8 mouse cellular contexts compared by ENCODE assay signal in the genomic region with DNA sequence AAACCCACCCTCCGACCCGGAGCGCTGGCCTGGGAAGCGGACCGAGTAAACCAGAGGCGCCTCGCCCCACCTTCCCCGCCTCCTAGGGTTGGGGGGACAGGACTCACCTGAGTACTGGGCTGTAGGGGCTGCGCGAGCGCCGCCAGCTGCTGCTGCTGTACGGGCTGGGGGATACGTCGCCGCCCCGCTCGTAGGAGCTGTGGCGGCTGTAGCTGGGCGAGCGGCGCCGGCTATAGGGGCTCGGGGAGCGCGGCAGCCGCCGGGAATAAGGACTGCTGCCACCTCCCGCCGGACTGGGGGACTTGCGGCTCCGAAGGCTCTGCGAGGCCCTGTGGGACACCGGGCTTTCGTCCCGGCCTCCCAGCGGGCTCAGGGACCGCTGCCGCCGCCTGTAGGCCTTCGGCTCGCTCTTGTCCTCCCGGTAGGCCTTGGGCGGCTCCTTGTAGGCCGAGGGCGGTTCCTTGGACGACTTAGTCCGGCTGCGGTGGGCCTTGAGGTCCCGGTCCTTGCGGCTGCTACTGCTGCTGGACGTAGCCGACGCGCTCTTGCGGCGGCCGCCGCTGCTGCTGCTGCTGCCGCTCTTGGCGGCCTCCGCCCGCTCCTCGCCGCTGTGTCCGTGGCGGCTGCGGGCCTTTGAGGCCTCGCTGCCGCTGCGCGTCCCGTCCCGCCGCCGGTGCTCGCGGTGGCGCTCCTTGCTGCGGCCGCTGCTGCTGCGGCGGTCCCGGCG. TPM values are rescaled to one million over a fixed set of nuclear protein-coding genes. Genes with fewer than 3 reads are reported as not detected.
DNase-seq lines count a peak whose midpoint lies in the region; ATAC-seq lines count a peak whose summit lies in the region.

No protein-coding gene starts in this region.

- peak; percentile 86 to 92 for DNase-seq in adrenal gland, adult (ENCODE audit: inconsistent age in 2 of 2, low spot score in 1 of 2)
- DNase-seq in embryo, embryonic 10.5 days (ENCODE audit: low spot score) = peak; percentile 81
- DNase-seq in gastrocnemius, postnatal 25 days = peak; percentile 79
- DNase-seq in left cerebral cortex, postnatal 25 days (ENCODE audit: low spot score in 2 of 2) = peak; percentile 51 to 66
- peak; percentile 69 for DNase-seq in mesoderm, embryonic 11.5 days (ENCODE audit: low read depth, low spot score)
- peak; percentile 77 for DNase-seq in right cerebral cortex, postnatal 25 days
- peak; percentile 71 to 72 for DNase-seq in urinary bladder, postnatal 36 days (ENCODE audit: low spot score in 2 of 2)

- 0 out of 2 replicates have a peak, but pooled peaks cover 2% of the 10 kb centered on the region for H3K4me1 ChIP-seq in intestine, embryonic 15.5 days (replicated peaks)

- peak; percentile 50 for ATAC-seq in intestine, embryonic 15.5 days

- no peaks in the 10 kb centered on the region for H3K9me3 ChIP-seq in intestine, embryonic 15.5 days

- H3K27ac ChIP-seq in intestine, embryonic 15.5 days = peak overlapping the region; percentile 99

- peak overlapping the region; percentile 83 for H3K4me3 ChIP-seq in intestine, embryonic 15.5 days (replicated peaks)

- H3K9ac ChIP-seq in intestine, embryonic 15.5 days = peak overlapping the region; percentile 98

- H3K27me3 ChIP-seq in intestine, embryonic 15.5 days (replicated peaks) = no peaks in the 10 kb centered on the region

- peak overlapping the region; percentile 69 for H3K4me2 ChIP-seq in intestine, embryonic 15.5 days (replicated peaks)

- WGBS in intestine, embryonic 15.5 days = under 1% methylated on average over 78 of the region's 85 CpGs

- no peaks in the 10 kb centered on the region for H3K36me3 ChIP-seq in intestine, embryonic 15.5 days

- intact Hi-C loops in left cerebral cortex, postnatal 25 days (cut with DNase I) = loop anchor here (1.0 to 2.0 kb wide), 3 partner anchors 31 to 109 kb away; a partner anchor contains a TSS

RNA-seq across cellular contexts. Expression of a gene that starts 1.4 kb away (rescaled TPM):
- total RNA-seq in gastrocnemius, postnatal 25 days (2021) = 10 to 100 TPM; 17.1 to 19.6 TPM
- polyA plus RNA-seq in intestine, embryonic 15.5 days (2015; fragmentation: Nextera tagmentation; extraction: Ambion mirVana) = 13.8 and 14.5 TPM in 2 replicates
- total RNA-seq in left cerebral cortex, postnatal 25 days (2021) = 10 to 100 TPM; 56.7 to 56.9 TPM

Comparison
In these comparisons a context has a peak if more than half of its experiments do, and no peak if none do; other contexts are left out.
1. Peak in every context shown above with its lines: DNase-seq, ATAC-seq, H3K4me3 ChIP-seq and H3K27ac ChIP-seq.